Comparison of ENCODE assay signal across 23 mouse cellular contexts in genomic region chr5:107650427-107650826, GRCm38 (mm10). TPM values are rescaled to one million over a fixed set of nuclear protein-coding genes. Genes with fewer than 3 reads are reported as not detected.
DNase-seq lines count a peak whose midpoint lies in the region; ATAC-seq lines count a peak whose summit lies in the region.
"Had no signal": no experiment of that assay in that cellular context is flagged by ENCODE, and none has a peak within 500 bp of the region (broad histone marks: within the 10 kb centered on the region; RNA-seq: fewer than 3 reads in every experiment).

No protein-coding gene starts in this region.

- peak; percentile 62 for DNase-seq in 416B (ENCODE audit: low read depth)
- peak; percentile 56 for DNase-seq in CD4-positive, CD25-positive, alpha-beta regulatory T cell, adult 2 months (ENCODE audit: low read depth, low spot score)
- no peak for DNase-seq in retina, embryonic 14.5 days (ENCODE audit: low spot score)
- DNase-seq in adrenal gland, postnatal 4 days (ENCODE audit: low spot score in 2 of 2): no peak
- DNase-seq in ovary, postnatal 10 days (ENCODE audit: low spot score): no peak
- no peak for DNase-seq in embryo, embryonic 10 days (ENCODE audit: low spot score)
- DNase-seq: adrenal gland, adult 8-10 months; B cell, adult 2 months; cerebellum, adult 11 months; cerebellum, adult 9-10 months; cerebellum, postnatal 36 days; forebrain, postnatal 0 days; kidney, adult 9 months; kidney, postnatal 14 days; liver; lung, adult 2 months; lung, postnatal 14 days; thymus, adult 18-20 months; thymus, postnatal 4 days had no signal

- peak; percentile 51; the same call in 1 of the 2 replicates for ATAC-seq in common myeloid progenitor, adult 5-6 weeks (replicated peaks; ENCODE audit: low read depth, poor library complexity, severe bottlenecking)
- peak; percentile 39; the same call in 1 of the 2 replicates for ATAC-seq in megakaryocyte progenitor cell, adult 5-6 weeks (replicated peaks; ENCODE audit: poor library complexity)
- ATAC-seq: forebrain, postnatal 0 days; hindbrain, embryonic 16.5 days; intestine, embryonic 16.5 days had no signal

RNA-seq across cellular contexts. Expression of gene Glmn, which starts 52.7 kb away (rescaled TPM):
- 16.2 and 18.9 TPM in 2 replicates for total RNA-seq in common myeloid progenitor, adult 5-6 weeks (2017)
- total RNA-seq in megakaryocyte progenitor cell, adult 5-6 weeks (2015): 18.8 and 25.8 TPM in 2 replicates
- 11.4 and 13.9 TPM in 2 replicates for total RNA-seq in megakaryocyte progenitor cell, adult 5-6 weeks (2017)
- 10 to 100 TPM; 23.7 to 24.1 TPM for total RNA-seq in adrenal gland, postnatal 4 days (2021)

RNA-seq across cellular contexts. Expression of gene Rpap2, which starts 53.3 kb away (rescaled TPM):
- 25.8 and 30.9 TPM in 2 replicates for total RNA-seq in common myeloid progenitor, adult 5-6 weeks (2017)
- total RNA-seq in megakaryocyte progenitor cell, adult 5-6 weeks (2015): 18.4 and 24.5 TPM in 2 replicates
- total RNA-seq in megakaryocyte progenitor cell, adult 5-6 weeks (2017): 19.8 and 33.4 TPM in 2 replicates
- total RNA-seq in adrenal gland, postnatal 4 days (2021): 10 to 100 TPM; 24.2 to 26.9 TPM

Comparison
In these comparisons a context has a peak if more than half of its experiments do, and no peak if none do; other contexts are left out.
1. DNase-seq: peak in 416B (single experiment) and CD4-positive, CD25-positive, alpha-beta regulatory T cell, adult 2 months (single experiment); none in retina, embryonic 14.5 days (single experiment), adrenal gland, postnatal 4 days (0 of 2), ovary, postnatal 10 days (single experiment) and embryo, embryonic 10 days (single experiment).